Mouse (Mus musculus) forebrain, embryonic 15.5 days (tissue): ENCODE results near the gene Ift88. TPM values are rescaled to one million over a fixed set of nuclear protein-coding genes. Genes with fewer than 3 reads are reported as not detected.
A peak's percentile ranks its signal among the peaks of the same experiment; 100 is the strongest.

Experiments used
- ATAC-seq: fragments of 200-750 bp; cut with Nextera tagmentation; replicated peaks from 2 replicates; pipeline ENCODE4 v1.8.0; 2017; ENCODE audit warnings: mild to moderate bottlenecking, moderate TSS enrichment, moderate library complexity
- H3K27ac ChIP-seq: fragments of 300-500 bp; sonication (generic); replicated peaks from 2 replicates; pipeline ENCODE4 v1.5.1; 2015; ENCODE audit warnings: mild to moderate bottlenecking, inconsistent platforms
- H3K27me3 ChIP-seq: fragments of 300-500 bp; sonication (generic); 2 replicates; pipeline ENCODE4 v1.6.1; 2015; ENCODE audit warnings: inconsistent platforms
- H3K36me3 ChIP-seq: fragments of 300-500 bp; sonication (generic); 2 replicates; pipeline ENCODE4 v1.6.1; 2015; ENCODE audit warnings: mild to moderate bottlenecking, inconsistent platforms
- H3K4me1 ChIP-seq: fragments of 300-500 bp; sonication (generic); 2 replicates; pipeline ENCODE4 v1.6.1; 2015; ENCODE audit warnings: inconsistent platforms
- H3K4me2 ChIP-seq: fragments of 300-500 bp; sonication (generic); replicated peaks from 2 replicates; pipeline ENCODE4 v1.6.1; 2015; ENCODE audit warnings: mild to moderate bottlenecking, inconsistent platforms
- H3K4me3 ChIP-seq: fragments of 300-500 bp; sonication (generic); 2 replicates; pipeline ENCODE4 v1.5.1; 2015; ENCODE audit warnings: mild to moderate bottlenecking, inconsistent platforms
- H3K9ac ChIP-seq: fragments of 300-500 bp; sonication (generic); replicated peaks from 2 replicates; pipeline ENCODE4 v1.6.1; 2015; ENCODE audit warnings: mild to moderate bottlenecking, inconsistent platforms
- H3K9me3 ChIP-seq: fragments of 300-500 bp; sonication (generic); 2 replicates; pipeline ENCODE4 v1.6.1; 2016; ENCODE audit warnings: inconsistent platforms
- WGBS: fragments of 180-500 bp; shearing (Covaris S2); methylation state at CpG from one replicate; pipeline ENCODE4 v1.1.7; 2015; ENCODE audit warnings: mixed read lengths; 5-methylcytosine and 5-hydroxymethylcytosine counted together
- polyA plus RNA-seq: library from polyadenylated mRNA; unstranded; fragments of >200 nt; fragmentation: Nextera tagmentation; extraction: Ambion mirVana; gene quantifications from 2 replicates; pipeline ENCODE4 v1.2.1, GENCODE M21; 2015

The Ift88 gene
- polyA plus RNA-seq, 1 experiment from 2014 or later = 15.9 TPM

- WGBS = 1% methylated on average over 60 of the region's 60 CpGs
Observed at GRCm38 (mm10) chr14:57525388-57526049, 101.7 kb downstream of the Ift88 start.

GRCm38 (mm10) chr14:57526050-57526623, 102.3 kb downstream of the Ift88 start:
- Histone ChIP-seq H3K27me3 (peaks cover 4% of the 10 kb centered on the region; the same call in 1 of the 2 replicates), H3K9me3 (no peaks in the 10 kb centered on the region), H3K9ac (0 out of 2 replicates have a peak overlapping the region, but pooled peaks have one; percentile 79), H3K27ac (no peak overlapping the region), H3K4me2 (peak overlapping the region; percentile 79), H3K4me3 (peak overlapping the region; percentile 90), H3K4me1 (peaks cover 17% of the 10 kb centered on the region), H3K36me3 (no peaks in the 10 kb centered on the region)
- 54% methylated on average over 10 of the region's 10 CpGs for WGBS
- no peak for ATAC-seq

More at GRCm38 (mm10) chr14:57525388-57526049, 101.7 kb downstream of the Ift88 start:
- H3K27me3 ChIP-seq = peaks cover 4% of the 10 kb centered on the region; the same call in 1 of the 2 replicates
- H3K9me3 ChIP-seq = no peaks in the 10 kb centered on the region
- ATAC-seq = peak; percentile 85
- peak overlapping the region; percentile 90 for H3K4me3 ChIP-seq
- H3K4me2 ChIP-seq = peak overlapping the region; percentile 79
- peak overlapping the region; percentile 69 for H3K27ac ChIP-seq
- H3K36me3 ChIP-seq = no peaks in the 10 kb centered on the region
- H3K9ac ChIP-seq = peak overlapping the region; percentile 79
- H3K4me1 ChIP-seq = peaks cover 17% of the 10 kb centered on the region

- Histone ChIP-seq H3K36me3 (no peaks in the 10 kb centered on the region), H3K4me2 (no peak overlapping the region), H3K4me3 (no peak overlapping the region), H3K27ac (no peak overlapping the region), H3K27me3 (peaks cover 4% of the 10 kb centered on the region; the same call in 1 of the 2 replicates), H3K4me1 (peaks cover 17% of the 10 kb centered on the region), H3K9ac (no peak overlapping the region), H3K9me3 (no peaks in the 10 kb centered on the region)
- whole genome bisulfite sequencing = 41% methylated on average over 7 of the region's 7 CpGs
- no peak for ATAC-seq
Observed at GRCm38 (mm10) chr14:57527122-57527521, 103.3 kb downstream of the Ift88 start.

GRCm38 (mm10) chr14:57527598-57527997, 103.7 kb downstream of the Ift88 start:
- Histone ChIP-seq H3K9me3 (no peaks in the 10 kb centered on the region), H3K4me2 (no peak overlapping the region), H3K4me1 (peaks cover 17% of the 10 kb centered on the region), H3K36me3 (no peaks in the 10 kb centered on the region), H3K9ac (no peak overlapping the region), H3K4me3 (no peak overlapping the region), H3K27me3 (peaks cover 4% of the 10 kb centered on the region; the same call in 1 of the 2 replicates), H3K27ac (no peak overlapping the region)
- ATAC-seq = no peak
- 43% methylated on average over 2 of the region's 2 CpGs for WGBS

GRCm38 (mm10) chr14:57529086-57529785, 105.4 kb downstream of the Ift88 start:
- Histone ChIP-seq H3K9ac (no peak overlapping the region), H3K36me3 (no peaks in the 10 kb centered on the region), H3K27ac (no peak overlapping the region), H3K9me3 (no peaks in the 10 kb centered on the region), H3K27me3 (no peaks in the 10 kb centered on the region), H3K4me3 (no peak overlapping the region), H3K4me1 (peaks cover 17% of the 10 kb centered on the region), H3K4me2 (no peak overlapping the region)
- no peak for ATAC-seq
- whole genome bisulfite sequencing = 42% methylated on average over 10 of the region's 10 CpGs

- Histone ChIP-seq H3K4me2 (no peak overlapping the region), H3K36me3 (no peaks in the 10 kb centered on the region), H3K4me1 (peaks cover 23% of the 10 kb centered on the region), H3K4me3 (no peak overlapping the region), H3K9ac (no peak overlapping the region), H3K27ac (no peak overlapping the region), H3K9me3 (no peaks in the 10 kb centered on the region), H3K27me3 (no peaks in the 10 kb centered on the region)
- WGBS = 59% methylated on average over 5 of the region's 5 CpGs
- ATAC-seq = no peak
Observed at GRCm38 (mm10) chr14:57529786-57530515, 106.1 kb downstream of the Ift88 start.

GRCm38 (mm10) chr14:57532577-57532976, 108.7 kb downstream of the Ift88 start:
- H3K4me1 ChIP-seq = peaks cover 39% of the 10 kb centered on the region
- 94% methylated on average over 3 of the region's 3 CpGs for WGBS
- no peak overlapping the region for H3K27ac ChIP-seq
- H3K9me3 ChIP-seq = no peaks in the 10 kb centered on the region
- no peak overlapping the region for H3K4me2 ChIP-seq
- H3K4me3 ChIP-seq = no peak overlapping the region
- no peaks in the 10 kb centered on the region for H3K36me3 ChIP-seq
- no peak overlapping the region for H3K9ac ChIP-seq
- H3K27me3 ChIP-seq = no peaks in the 10 kb centered on the region
- ATAC-seq = no peak

- no peaks in the 10 kb centered on the region for H3K9me3 ChIP-seq
- no peak for ATAC-seq
- WGBS = 43% methylated on average over 3 of the region's 3 CpGs
- H3K4me1 ChIP-seq = peaks cover 44% of the 10 kb centered on the region
- no peak overlapping the region for H3K4me3 ChIP-seq
- no peak overlapping the region for H3K27ac ChIP-seq
- H3K9ac ChIP-seq = no peak overlapping the region
- H3K4me2 ChIP-seq = no peak overlapping the region
- no peaks in the 10 kb centered on the region for H3K36me3 ChIP-seq
- H3K27me3 ChIP-seq = no peaks in the 10 kb centered on the region
Observed at GRCm38 (mm10) chr14:57533214-57533613, 109.4 kb downstream of the Ift88 start.

GRCm38 (mm10) chr14:57533841-57534240, 110.0 kb downstream of the Ift88 start:
- Histone ChIP-seq H3K4me2 (no peak overlapping the region), H3K9ac (no peak overlapping the region), H3K36me3 (no peaks in the 10 kb centered on the region), H3K9me3 (no peaks in the 10 kb centered on the region), H3K27me3 (no peaks in the 10 kb centered on the region), H3K4me1 (peaks cover 44% of the 10 kb centered on the region), H3K27ac (no peak overlapping the region), H3K4me3 (no peak overlapping the region)
- WGBS = 20% methylated on average over 11 of the region's 11 CpGs
- ATAC-seq = no peak

GRCm38 (mm10) chr14:57534346-57534745, 110.5 kb downstream of the Ift88 start:
- H3K9me3 ChIP-seq = no peaks in the 10 kb centered on the region
- H3K4me3 ChIP-seq = no peak overlapping the region
- 13% methylated on average over 5 of the region's 5 CpGs for WGBS
- no peaks in the 10 kb centered on the region for H3K36me3 ChIP-seq
- no peak overlapping the region; the same call in 1 of the 2 replicates for H3K27ac ChIP-seq
- ATAC-seq = no peak
- no peak overlapping the region for H3K4me2 ChIP-seq
- no peak overlapping the region for H3K9ac ChIP-seq
- H3K4me1 ChIP-seq = peaks cover 44% of the 10 kb centered on the region
- no peaks in the 10 kb centered on the region for H3K27me3 ChIP-seq

- ATAC-seq = peak; percentile 49; the same call in 1 of the 2 replicates
- Histone ChIP-seq H3K27ac (peak overlapping the region; percentile 52; the same call in 1 of the 2 replicates), H3K27me3 (no peaks in the 10 kb centered on the region), H3K4me3 (no peak overlapping the region), H3K36me3 (no peaks in the 10 kb centered on the region), H3K9ac (no peak overlapping the region), H3K9me3 (no peaks in the 10 kb centered on the region), H3K4me1 (peaks cover 42% of the 10 kb centered on the region), H3K4me2 (no peak overlapping the region)
- WGBS = 8% methylated on average over 8 of the region's 8 CpGs
Observed at GRCm38 (mm10) chr14:57534961-57535360, 111.1 kb downstream of the Ift88 start.
